Mouse (Mus musculus) cerebellum, adult 18-20 months (tissue): ENCODE data around the gene Nf2.
"Not testable (repeated sequence)": the region's sequence is repeated elsewhere in the genome, so short reads cannot be mapped to it uniquely, and the experiment has no call there.

Source experiments
- DNase-seq, 2 experiments: peaks; one replicate each; pipeline ENCODE4 v3.0.0; 2021

Nf2 gene

GRCm38 (mm10) chr11:4836755-4837154 is 12.6 kb downstream of the Nf2 start:
- peak; percentile 37 to 46 for DNase-seq

- no peak for DNase-seq
Measured at GRCm38 (mm10) chr11:4835436-4835835, 13.9 kb downstream of the Nf2 start.

GRCm38 (mm10) chr11:4833295-4833939 is 15.9 kb downstream of the Nf2 start:
- DNase-seq = no peak

GRCm38 (mm10) chr11:4831066-4831465 is 18.3 kb downstream of the Nf2 start:
- DNase-seq = peak in 1 of 2 experiments; percentile 32

GRCm38 (mm10) chr11:4827916-4828315 is 21.4 kb downstream of the Nf2 start:
- DNase-seq = no peak

- no peak for DNase-seq
Measured at GRCm38 (mm10) chr11:4827340-4827739, 22.0 kb downstream of the Nf2 start.

GRCm38 (mm10) chr11:4826152-4826778 is 23.1 kb downstream of the Nf2 start:
- no peak for DNase-seq

- no peak for DNase-seq
Measured at GRCm38 (mm10) chr11:4823655-4824312, 25.6 kb downstream of the Nf2 start.

GRCm38 (mm10) chr11:4822446-4822842 is 26.9 kb downstream of the Nf2 start:
- not testable (repeated sequence) for DNase-seq

GRCm38 (mm10) chr11:4821492-4822445 is 27.6 kb downstream of the Nf2 start:
- no peak for DNase-seq

GRCm38 (mm10) chr11:4814507-4815450 is 34.6 kb downstream of the Nf2 start:
- DNase-seq = no peak

- no peak for DNase-seq
Measured at GRCm38 (mm10) chr11:4808311-4808710, 41.0 kb downstream of the Nf2 start.

- DNase-seq = no peak
Measured at GRCm38 (mm10) chr11:4806031-4806715, 43.2 kb downstream of the Nf2 start.

GRCm38 (mm10) chr11:4804921-4805562 is 44.3 kb downstream of the Nf2 start:
- DNase-seq = no peak

GRCm38 (mm10) chr11:4803951-4804350 is 45.4 kb downstream of the Nf2 start:
- DNase-seq = no peak

GRCm38 (mm10) chr11:4803426-4803825 is 45.9 kb downstream of the Nf2 start:
- DNase-seq = no peak

- peak; percentile 49 to 52 for DNase-seq
Measured at GRCm38 (mm10) chr11:4803008-4803407, 46.3 kb downstream of the Nf2 start.

GRCm38 (mm10) chr11:4802401-4802800 is 46.9 kb downstream of the Nf2 start:
- not testable (repeated sequence) for DNase-seq

- DNase-seq = no peak
Measured at GRCm38 (mm10) chr11:4800654-4801053, 48.7 kb downstream of the Nf2 start.

- DNase-seq = no peak
Measured at GRCm38 (mm10) chr11:4793006-4793405, 56.3 kb downstream of the Nf2 start.

- DNase-seq = no peak
Measured at GRCm38 (mm10) chr11:4791549-4791948, 57.8 kb downstream of the Nf2 start.
